Mouse (Mus musculus) embryonic facial prominence, embryonic 12.5 days (tissue): ENCODE results near the gene Mfsd4a. TPM values are rescaled to one million over a fixed set of nuclear protein-coding genes. Genes with fewer than 3 reads are reported as not detected.

Experiments
- ATAC-seq: fragments of 200-750 bp; cut with Nextera tagmentation; 2 replicates; pipeline ENCODE4 v1.8.0; 2017; ENCODE audit not compliant: insufficient number of reproducible peaks, insufficient read depth, low FRiP score, low TSS enrichment
- H3K27ac ChIP-seq: fragments of 300-500 bp; sonication (generic); 2 replicates; pipeline ENCODE4 v1.5.1; 2016; ENCODE audit warnings: mild to moderate bottlenecking
- H3K27me3 ChIP-seq: fragments of 300-500 bp; sonication (generic); 2 replicates; pipeline ENCODE4 v1.6.1; 2016; ENCODE audit warnings: mild to moderate bottlenecking, moderate library complexity
- H3K36me3 ChIP-seq: fragments of 300-500 bp; sonication (generic); 2 replicates; pipeline ENCODE4 v1.6.1; 2016; ENCODE audit warnings: mild to moderate bottlenecking
- H3K4me1 ChIP-seq: fragments of 300-500 bp; sonication (generic); 2 replicates; pipeline ENCODE4 v1.6.1; 2016
- H3K4me2 ChIP-seq: fragments of 300-500 bp; sonication (generic); replicated peaks from 2 replicates; pipeline ENCODE4 v1.6.1; 2016; ENCODE audit warnings: mild to moderate bottlenecking, moderate library complexity
- H3K4me3 ChIP-seq: fragments of 300-500 bp; sonication (generic); 2 replicates; pipeline ENCODE4 v1.5.1; 2016; ENCODE audit warnings: mild to moderate bottlenecking
- H3K9ac ChIP-seq: fragments of 300-500 bp; sonication (generic); 2 replicates; pipeline ENCODE4 v1.6.1; 2016; ENCODE audit warnings: mild to moderate bottlenecking, moderate library complexity
- H3K9me3 ChIP-seq: fragments of 300-500 bp; sonication (generic); 2 replicates; pipeline ENCODE4 v1.6.1; 2016; ENCODE audit warnings: mild to moderate bottlenecking, moderate library complexity
- WGBS: fragments of 180-500 bp; shearing (Covaris S2); methylation state at CpG from one replicate; pipeline ENCODE4 v1.1.7; 2016; 5-methylcytosine and 5-hydroxymethylcytosine counted together
- polyA plus RNA-seq: library from polyadenylated mRNA; unstranded; fragments of >200 nt; fragmentation: Nextera tagmentation; extraction: Ambion mirVana; gene quantifications from 2 replicates; pipeline ENCODE4 v1.2.1, GENCODE M21; 2016

The Mfsd4a gene
- polyA plus RNA-seq, 1 experiment from 2014 or later, result 14.9 TPM

DNA sequence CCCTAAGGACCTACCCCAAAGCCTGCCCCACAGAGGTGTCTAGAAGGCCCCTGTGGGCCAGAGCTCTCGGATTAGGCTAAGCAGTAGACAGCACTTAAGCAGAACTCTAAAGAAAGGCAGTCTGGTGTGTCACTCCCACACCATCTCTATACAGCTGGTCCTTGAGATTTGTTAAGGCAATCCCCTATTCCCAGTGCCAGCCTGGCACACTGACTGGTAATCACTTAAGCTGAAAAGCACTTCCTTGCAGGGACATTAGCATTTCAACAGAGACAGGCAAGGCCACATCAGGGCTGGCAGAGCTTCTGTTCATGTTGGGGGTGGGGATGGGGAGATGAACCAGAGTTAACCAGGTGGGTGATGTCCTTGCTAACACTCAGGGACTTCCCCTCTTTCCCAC lies 2.9 kb downstream of the Mfsd4a start:
- Histone ChIP-seq H3K4me2 (no peak overlapping the region), H3K27me3 (peaks cover 46% of the 10 kb centered on the region), H3K4me1 (peaks cover 5% of the 10 kb centered on the region; the same call in 1 of the 2 replicates), H3K27ac (no peak overlapping the region), H3K9me3 (no peaks in the 10 kb centered on the region), H3K4me3 (no peak overlapping the region), H3K36me3 (no peaks in the 10 kb centered on the region), H3K9ac (no peak overlapping the region)
- WGBS, result 37% methylated on average over 1 of the region's 1 CpGs
- no peak for ATAC-seq

DNA sequence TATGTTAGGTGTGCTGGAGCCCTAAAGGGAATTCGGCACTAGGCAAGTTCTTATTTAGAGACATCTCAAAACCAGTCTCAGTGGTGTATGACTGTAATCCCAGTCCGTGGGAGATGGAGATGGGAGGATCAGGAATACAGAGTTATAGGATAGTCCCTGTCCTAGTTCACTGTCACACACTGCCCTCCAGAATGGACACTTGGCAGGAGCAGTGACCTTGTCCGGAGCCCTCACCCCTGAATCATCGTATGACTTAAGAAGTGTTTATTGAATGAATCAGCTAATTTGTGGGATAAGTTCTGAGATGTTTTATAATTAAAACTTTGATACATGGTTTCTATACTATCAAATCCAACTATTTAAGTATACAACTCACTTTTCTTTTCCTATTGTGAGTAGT lies 4.8 kb downstream of the Mfsd4a start:
- H3K9ac ChIP-seq, result no peak overlapping the region
- no peak overlapping the region for H3K27ac ChIP-seq
- H3K4me1 ChIP-seq, result peaks cover 5% of the 10 kb centered on the region; the same call in 1 of the 2 replicates
- no peak overlapping the region for H3K4me2 ChIP-seq
- peaks cover 31% of the 10 kb centered on the region for H3K27me3 ChIP-seq
- no peak overlapping the region for H3K4me3 ChIP-seq
- no peaks in the 10 kb centered on the region for H3K36me3 ChIP-seq
- no peak for ATAC-seq
- no peaks in the 10 kb centered on the region for H3K9me3 ChIP-seq
- 87% methylated on average over 4 of the region's 4 CpGs for WGBS

DNA sequence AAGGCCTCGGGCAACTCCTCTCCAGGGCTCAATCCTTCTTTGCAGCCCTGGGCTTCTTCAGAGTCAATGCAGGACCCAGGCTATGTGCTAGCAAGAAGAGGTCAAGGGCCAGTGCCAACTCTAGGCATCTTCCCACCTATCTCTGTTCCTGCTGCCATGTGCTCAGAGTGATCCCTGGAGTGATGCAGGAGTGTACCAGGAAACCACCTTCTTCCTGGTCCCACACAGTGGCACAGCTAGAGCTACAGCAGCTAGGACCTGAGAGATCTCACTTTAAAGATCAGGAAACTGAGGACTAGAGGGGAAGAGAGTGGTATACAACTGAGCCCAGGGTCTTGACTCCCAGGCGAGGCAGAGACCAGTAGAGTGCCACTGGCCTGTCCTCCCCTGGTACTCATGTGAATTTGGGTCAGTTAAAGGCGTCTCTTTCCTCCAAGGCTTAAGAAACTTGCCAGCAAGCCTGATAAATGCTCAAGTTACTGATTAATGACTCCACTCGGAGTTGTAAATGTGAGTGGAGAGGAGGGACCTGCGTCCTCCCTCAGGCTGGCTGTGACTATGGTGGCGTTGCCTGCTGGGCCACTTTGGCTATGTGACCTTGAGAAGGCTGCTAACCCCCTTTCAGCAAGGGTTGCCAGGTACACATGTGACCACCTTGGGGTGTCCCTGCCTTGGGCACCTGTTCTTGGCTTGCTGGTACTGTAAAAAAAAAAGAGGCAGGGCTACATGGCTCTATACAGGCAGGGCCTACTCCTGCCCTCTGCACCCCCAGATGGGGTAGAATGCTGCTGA lies 5.9 kb downstream of the Mfsd4a start:
- no peak for ATAC-seq
- Histone ChIP-seq H3K9me3 (no peaks in the 10 kb centered on the region), H3K36me3 (no peaks in the 10 kb centered on the region), H3K27me3 (peaks cover 20% of the 10 kb centered on the region), H3K4me3 (no peak overlapping the region), H3K4me2 (no peak overlapping the region), H3K9ac (no peak overlapping the region), H3K27ac (no peak overlapping the region), H3K4me1 (no peaks in the 10 kb centered on the region)
- 68% methylated on average over 6 of the region's 6 CpGs for WGBS

DNA sequence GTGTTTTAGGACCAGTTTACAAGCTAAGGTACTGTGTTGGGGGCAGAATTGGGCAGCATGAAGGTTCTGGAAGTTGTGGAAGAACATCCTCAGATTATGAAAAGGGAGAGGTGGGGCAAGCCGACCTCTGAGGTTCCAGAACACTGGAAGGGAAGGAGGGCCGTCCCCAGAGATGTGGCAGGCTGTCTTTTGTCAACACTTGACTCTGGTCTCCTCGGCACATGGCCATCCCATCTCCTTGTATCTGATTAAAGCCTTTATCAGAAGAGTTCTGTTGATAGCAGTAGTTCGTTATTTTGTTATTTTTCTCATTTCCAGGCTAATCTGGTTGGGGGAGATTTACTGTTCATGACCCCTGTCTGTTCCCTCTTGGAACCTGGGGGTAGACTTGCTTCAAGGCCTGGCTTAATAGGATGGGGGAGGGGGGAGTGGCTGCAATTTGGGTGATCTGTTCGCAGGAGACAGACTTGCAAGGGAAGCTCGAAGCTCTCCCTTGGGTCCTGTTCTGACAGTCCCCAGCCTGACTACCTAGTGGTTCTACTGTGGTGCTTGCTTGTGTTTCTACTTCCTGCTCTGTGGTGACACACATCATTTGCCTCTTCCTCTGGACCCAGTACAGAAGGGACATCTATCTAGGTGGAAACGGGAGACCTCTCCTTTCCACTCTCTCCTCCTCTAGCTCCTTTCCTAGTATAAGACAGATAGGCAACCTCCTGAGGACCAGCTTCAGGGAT lies 7.7 kb downstream of the Mfsd4a start:
- Histone ChIP-seq H3K9ac (no peak overlapping the region), H3K9me3 (no peaks in the 10 kb centered on the region), H3K27me3 (peaks cover 3% of the 10 kb centered on the region; the same call in 1 of the 2 replicates), H3K27ac (no peak overlapping the region), H3K4me3 (no peak overlapping the region), H3K4me1 (no peaks in the 10 kb centered on the region), H3K4me2 (no peak overlapping the region), H3K36me3 (no peaks in the 10 kb centered on the region)
- WGBS, result 62% methylated on average over 7 of the region's 7 CpGs
- no peak for ATAC-seq

DNA sequence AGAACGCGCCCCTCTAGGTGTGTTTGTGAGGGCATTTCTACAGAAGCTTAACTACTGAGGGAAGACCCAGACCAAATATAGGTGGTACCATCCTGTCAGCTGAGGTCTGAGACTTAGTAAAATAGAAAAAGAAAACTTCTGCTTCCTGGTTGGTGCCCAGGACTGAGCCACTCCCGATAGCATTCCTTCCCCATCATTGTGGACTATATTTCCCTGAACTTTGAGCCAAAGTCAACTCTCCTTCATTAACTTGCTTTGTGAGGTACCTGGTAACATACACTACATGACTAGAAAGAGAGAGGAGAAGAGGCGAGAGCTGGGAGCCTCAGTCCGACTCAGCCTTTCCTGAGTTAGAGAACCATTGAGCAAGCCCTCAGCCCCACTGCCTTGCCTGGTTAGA lies 9.3 kb downstream of the Mfsd4a start:
- H3K4me2 ChIP-seq, result no peak overlapping the region
- H3K27ac ChIP-seq, result no peak overlapping the region
- WGBS, result 91% methylated on average over 5 of the region's 5 CpGs
- H3K27me3 ChIP-seq, result no peaks in the 10 kb centered on the region
- H3K4me1 ChIP-seq, result no peaks in the 10 kb centered on the region
- H3K9me3 ChIP-seq, result no peaks in the 10 kb centered on the region
- no peak overlapping the region for H3K9ac ChIP-seq
- no peak overlapping the region for H3K4me3 ChIP-seq
- H3K36me3 ChIP-seq, result no peaks in the 10 kb centered on the region
- no peak for ATAC-seq

DNA sequence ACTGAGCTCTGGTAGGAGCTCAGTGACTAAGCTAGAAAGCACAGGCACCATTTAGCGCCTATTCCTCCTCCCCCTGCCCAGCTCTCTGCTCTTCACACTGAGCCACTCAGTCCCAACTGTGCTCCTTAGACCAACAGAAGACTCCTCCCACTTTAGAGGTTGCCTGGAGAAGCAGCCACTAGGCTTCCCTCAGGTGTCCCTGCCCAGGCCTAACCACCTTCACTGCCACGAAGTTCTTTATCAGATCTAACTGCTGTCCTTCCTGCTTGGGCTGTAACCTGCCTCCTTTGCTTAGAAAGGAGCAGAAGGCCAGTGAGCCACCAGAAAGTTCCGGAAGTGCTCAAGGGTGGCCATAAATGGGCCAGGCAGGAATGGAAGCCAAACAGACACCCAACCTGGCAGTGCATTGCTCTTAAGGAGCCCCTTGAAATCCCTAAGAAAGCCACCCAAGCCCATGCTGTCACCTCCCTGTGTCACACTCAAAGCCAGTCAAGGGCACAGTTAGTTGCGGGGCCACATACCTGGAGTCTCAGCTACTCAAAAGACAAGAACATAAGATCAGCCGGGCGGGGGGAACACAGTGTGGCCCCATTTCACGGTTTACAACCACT lies 12.7 kb downstream of the Mfsd4a start:
- no peak for ATAC-seq
- H3K36me3 ChIP-seq, result no peaks in the 10 kb centered on the region
- no peaks in the 10 kb centered on the region for H3K4me1 ChIP-seq
- H3K27me3 ChIP-seq, result no peaks in the 10 kb centered on the region
- WGBS, result 83% methylated on average over 7 of the region's 7 CpGs
- no peaks in the 10 kb centered on the region for H3K9me3 ChIP-seq
- no peak overlapping the region for H3K9ac ChIP-seq
- no peak overlapping the region for H3K27ac ChIP-seq
- H3K4me2 ChIP-seq, result no peak overlapping the region
- no peak overlapping the region for H3K4me3 ChIP-seq

DNA sequence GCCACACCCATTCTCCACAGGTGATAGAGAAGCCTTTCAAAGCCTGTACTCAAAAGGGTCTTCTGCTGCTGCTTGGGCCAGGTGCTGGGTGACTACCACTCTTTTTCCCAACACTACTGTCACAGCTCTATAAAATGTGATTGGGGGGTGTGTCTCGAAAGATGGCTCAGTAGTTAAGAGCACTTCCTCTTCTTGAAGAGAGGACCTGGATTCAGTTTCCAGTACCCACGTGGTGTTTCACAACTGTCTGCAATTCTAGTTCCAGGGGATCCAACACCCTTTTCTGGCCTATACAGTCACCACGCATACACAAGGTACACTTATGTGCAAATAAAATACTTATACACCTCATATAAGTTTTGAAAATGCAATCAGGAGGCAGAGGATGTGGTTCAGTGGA lies 13.5 kb downstream of the Mfsd4a start:
- H3K4me3 ChIP-seq, result no peak overlapping the region

DNA sequence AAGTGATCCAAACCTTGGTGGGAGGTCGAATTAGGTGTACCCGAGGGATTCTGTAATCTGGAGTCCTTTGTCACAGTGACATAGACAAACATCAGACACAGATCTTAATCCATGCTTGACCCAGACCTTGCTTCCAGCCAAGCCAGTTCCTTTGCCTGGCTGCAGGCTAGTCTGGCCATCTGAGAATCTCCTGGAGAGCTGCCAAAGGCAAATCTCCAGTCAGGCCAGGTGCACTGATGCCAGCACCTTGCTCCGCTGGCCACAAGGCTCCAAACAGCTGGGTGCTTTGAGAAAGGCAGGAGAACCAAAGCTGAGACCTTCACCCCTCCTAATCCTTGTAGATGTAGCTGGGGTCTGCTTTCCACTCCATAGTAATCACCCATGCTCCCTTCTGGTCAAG lies 16.1 kb downstream of the Mfsd4a start:
- Histone ChIP-seq H3K36me3 (no peaks in the 10 kb centered on the region), H3K4me3 (no peak overlapping the region), H3K27ac (no peak overlapping the region), H3K27me3 (no peaks in the 10 kb centered on the region), H3K4me1 (no peaks in the 10 kb centered on the region), H3K4me2 (no peak overlapping the region), H3K9me3 (no peaks in the 10 kb centered on the region), H3K9ac (no peak overlapping the region)
- 82% methylated on average over 3 of the region's 3 CpGs for WGBS
- ATAC-seq, result no peak

More for the DNA sequence above, 13.5 kb downstream of the Mfsd4a start:
- Histone ChIP-seq H3K27ac (no peak overlapping the region), H3K4me2 (no peak overlapping the region), H3K4me1 (no peaks in the 10 kb centered on the region), H3K36me3 (no peaks in the 10 kb centered on the region), H3K9ac (no peak overlapping the region), H3K27me3 (no peaks in the 10 kb centered on the region), H3K9me3 (no peaks in the 10 kb centered on the region)
- WGBS, result 83% methylated on average over 3 of the region's 3 CpGs
- no peak for ATAC-seq

DNA sequence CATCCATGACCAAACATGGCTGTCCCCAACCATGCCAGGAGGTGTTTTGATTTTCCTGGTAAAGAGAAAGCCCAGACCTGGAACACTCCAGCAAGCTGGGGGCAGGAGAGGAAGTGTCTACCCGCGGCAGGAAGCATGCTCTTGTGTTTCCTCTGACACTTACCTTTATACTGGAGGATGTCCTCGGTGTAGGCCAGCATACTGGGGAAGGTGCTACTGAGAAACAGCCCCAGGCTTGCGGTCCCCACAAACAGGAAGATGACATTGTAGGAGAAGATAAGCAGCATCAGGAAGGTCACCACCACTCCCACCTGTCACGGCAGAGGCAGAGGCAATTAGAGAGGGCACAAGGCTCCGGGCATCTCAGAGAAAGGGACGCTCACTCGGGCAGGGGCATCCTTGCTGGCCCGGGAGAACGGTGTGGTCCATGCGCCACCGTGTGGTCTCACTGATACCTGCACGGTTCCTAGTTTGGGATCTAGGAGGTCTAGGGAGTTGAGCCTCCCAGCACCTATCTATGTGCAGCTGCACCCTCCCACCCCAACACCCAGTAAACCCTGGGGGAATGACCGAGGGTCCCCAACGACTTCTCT lies 21.6 kb downstream of the Mfsd4a start:
- Histone ChIP-seq H3K9ac (no peak overlapping the region), H3K4me1 (no peaks in the 10 kb centered on the region), H3K27me3 (no peaks in the 10 kb centered on the region), H3K4me2 (no peak overlapping the region), H3K27ac (no peak overlapping the region), H3K36me3 (no peaks in the 10 kb centered on the region), H3K9me3 (no peaks in the 10 kb centered on the region), H3K4me3 (no peak overlapping the region)
- WGBS, result 25% methylated on average over 15 of the region's 15 CpGs
- ATAC-seq, result peak; percentile 26; the same call in 1 of the 2 replicates

DNA sequence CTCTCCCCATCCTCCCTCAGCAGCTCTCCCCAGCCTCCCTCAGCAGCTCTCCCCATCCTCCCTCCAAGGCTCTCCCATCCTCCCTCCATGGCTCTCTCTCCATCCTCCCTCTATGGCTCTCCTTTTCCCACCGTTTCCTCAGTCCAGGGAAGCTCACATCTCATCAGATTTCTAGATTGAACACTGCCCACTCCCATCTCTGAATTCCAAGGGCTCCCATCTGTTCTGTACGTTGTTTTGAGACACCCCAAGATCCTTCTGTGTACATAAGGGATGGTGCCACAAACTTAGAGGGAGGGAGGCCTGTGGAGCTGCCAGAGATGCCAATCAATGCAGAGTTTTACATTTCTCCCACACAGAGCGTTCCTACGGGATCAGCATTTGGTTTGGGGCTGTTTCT lies 24.1 kb downstream of the Mfsd4a start:
- Histone ChIP-seq H3K27me3 (no peaks in the 10 kb centered on the region), H3K4me1 (no peaks in the 10 kb centered on the region), H3K4me2 (no peak overlapping the region), H3K9ac (no peak overlapping the region), H3K9me3 (no peaks in the 10 kb centered on the region), H3K4me3 (no peak overlapping the region), H3K36me3 (no peaks in the 10 kb centered on the region), H3K27ac (no peak overlapping the region)
- 69% methylated on average over 4 of the region's 4 CpGs for WGBS
- ATAC-seq, result no peak

DNA sequence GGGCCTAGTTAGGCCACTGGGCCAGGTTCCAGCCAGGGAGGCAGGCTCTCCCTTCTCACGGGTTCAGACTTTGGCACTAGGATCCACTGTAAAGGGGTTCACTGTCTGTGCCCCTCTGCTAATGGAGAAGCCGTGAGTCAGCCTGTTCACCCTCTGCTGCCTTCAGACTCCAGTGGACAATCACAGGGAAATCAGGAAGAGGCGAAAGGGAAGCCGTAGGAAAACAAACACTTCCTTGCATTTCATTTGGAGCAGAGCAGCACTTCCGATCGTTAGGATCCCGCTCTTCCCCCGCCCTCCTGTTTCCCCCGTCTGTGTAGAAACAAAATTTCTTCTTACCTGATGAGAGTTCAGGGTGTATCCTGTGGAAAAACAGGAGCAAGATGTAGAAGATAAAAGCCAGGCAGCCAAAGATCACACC lies 27.7 kb downstream of the Mfsd4a start:
- Histone ChIP-seq H3K27ac (0 out of 2 replicates have a peak overlapping the region, but pooled peaks have one; percentile 3), H3K4me1 (no peaks in the 10 kb centered on the region), H3K4me2 (no peak overlapping the region), H3K36me3 (no peaks in the 10 kb centered on the region), H3K9ac (no peak overlapping the region), H3K27me3 (no peaks in the 10 kb centered on the region), H3K9me3 (no peaks in the 10 kb centered on the region), H3K4me3 (no peak overlapping the region)
- ATAC-seq, result no peak
- WGBS, result 59% methylated on average over 9 of the region's 9 CpGs
